Mouse (Mus musculus): ENCODE results near the gene Syt5.

Gene Syt5

GRCm38 (mm10) chr7:4501558-4502397 is 45.6 kb downstream of the Syt5 start, which contains the start of gene Ppp1r12c:
Gene Ppp1r12c (minus strand): TSS chr7:4501680.
- DNase-seq (ENCODE audit: low read depth, low spot score) = peak; percentile 73

- no peak for DNase-seq (ENCODE audit: low read depth, low spot score)
Observed at GRCm38 (mm10) chr7:4500892-4501471, 46.4 kb downstream of the Syt5 start.

GRCm38 (mm10) chr7:4499034-4499433 is 48.3 kb downstream of the Syt5 start:
- DNase-seq (ENCODE audit: low read depth, low spot score) = no peak

- DNase-seq (ENCODE audit: low read depth, low spot score) = no peak
Observed at GRCm38 (mm10) chr7:4498251-4498650, 49.1 kb downstream of the Syt5 start.

DNA sequence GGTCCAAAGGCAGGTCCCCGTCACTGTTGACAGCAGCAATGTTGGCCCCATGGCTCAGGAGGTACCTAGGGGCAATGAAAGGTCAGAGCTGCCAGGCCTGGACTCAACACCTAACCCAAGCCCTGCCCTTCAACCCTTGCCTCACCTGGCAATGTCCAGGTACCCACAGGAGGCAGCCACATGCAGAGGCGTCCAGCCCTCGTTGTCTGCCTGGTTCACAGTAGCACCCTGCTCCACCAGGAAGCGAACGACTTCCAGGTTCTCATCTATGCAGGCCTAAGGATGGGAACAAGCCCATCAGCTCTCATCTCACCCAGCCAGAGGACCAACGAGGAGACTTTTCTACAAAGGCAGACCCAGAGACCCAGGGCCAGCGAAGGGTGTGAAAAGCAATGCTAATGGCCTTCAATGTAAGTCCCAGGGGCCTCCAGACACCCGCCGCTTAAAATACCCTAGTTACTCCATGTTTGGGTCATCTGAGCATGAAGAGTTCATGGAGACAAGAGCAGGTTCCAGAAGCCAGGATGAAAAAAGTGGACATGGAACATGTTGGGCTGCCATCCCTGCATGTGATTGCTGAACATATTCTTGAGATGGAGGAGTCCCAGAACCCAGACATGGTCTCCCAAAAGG is 50.0 kb downstream of the Syt5 start:
- no peak for DNase-seq (ENCODE audit: low read depth, low spot score)

DNA sequence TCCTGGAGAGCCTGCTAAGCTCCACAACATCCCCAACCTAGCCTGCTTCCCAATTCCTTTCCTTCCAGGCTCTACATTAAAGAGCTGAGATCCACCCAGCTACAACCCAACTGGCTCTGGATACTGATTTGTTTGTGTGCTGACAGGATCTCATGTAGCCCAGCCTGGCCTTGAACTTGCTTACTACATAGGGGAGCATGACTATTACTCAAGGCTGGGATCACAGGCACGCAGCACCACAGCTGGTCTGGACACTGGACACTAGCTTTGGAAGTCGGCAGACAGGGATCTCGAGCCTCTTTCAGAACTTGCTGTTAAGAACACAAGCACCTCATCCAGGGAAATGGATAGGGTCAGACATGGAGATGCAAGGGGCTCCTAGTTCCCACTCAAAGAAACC is 50.9 kb downstream of the Syt5 start:
- no peak for DNase-seq (ENCODE audit: low read depth, low spot score)

GRCm38 (mm10) chr7:4493991-4494390 is 53.4 kb downstream of the Syt5 start:
- no peak for DNase-seq (ENCODE audit: low read depth, low spot score)

DNA sequence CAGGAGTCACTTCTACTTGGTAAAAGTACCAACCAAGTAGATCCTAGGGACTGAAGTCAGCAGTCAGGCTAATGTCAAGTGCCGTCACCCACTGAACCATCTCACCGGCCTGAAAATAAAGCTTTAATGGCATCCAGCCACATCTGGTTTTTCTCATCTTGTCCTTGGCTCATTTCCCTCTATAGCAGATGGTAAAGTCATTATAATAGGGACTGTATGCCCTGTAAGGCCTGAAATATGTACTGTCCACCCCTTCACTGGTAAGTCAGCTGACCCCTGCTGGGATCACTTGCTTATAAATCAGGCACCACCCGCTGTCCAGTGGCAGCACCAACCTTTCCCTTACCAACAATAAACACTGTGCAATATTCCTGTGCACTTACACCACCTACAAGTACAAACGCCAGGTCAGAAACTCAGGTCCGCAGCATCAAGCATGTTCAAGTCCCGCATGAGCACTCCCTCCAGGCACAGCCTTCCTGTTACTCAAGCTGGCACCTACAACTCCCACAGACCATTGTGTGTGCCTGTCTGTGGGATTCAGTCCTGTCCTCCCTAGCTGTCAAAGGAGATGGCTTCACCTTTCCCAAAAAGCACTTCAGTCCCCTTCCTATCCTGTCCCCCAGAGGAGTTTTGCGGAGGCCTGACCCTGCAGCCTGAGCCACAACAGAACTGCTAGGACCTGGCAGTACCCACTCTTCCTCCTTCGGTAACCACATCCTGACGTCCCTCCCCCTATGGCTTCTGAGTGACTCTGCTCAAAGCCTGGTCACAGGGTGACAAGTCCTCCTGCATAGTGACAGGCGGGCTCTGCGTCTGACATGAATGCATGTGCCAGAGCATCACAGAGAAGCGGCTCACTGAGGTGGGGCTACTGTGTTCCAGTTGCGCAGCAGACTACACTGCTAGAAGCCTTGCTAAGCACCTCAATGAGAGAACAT is 54.8 kb downstream of the Syt5 start:
- no peak for DNase-seq (ENCODE audit: low read depth, low spot score)

DNA sequence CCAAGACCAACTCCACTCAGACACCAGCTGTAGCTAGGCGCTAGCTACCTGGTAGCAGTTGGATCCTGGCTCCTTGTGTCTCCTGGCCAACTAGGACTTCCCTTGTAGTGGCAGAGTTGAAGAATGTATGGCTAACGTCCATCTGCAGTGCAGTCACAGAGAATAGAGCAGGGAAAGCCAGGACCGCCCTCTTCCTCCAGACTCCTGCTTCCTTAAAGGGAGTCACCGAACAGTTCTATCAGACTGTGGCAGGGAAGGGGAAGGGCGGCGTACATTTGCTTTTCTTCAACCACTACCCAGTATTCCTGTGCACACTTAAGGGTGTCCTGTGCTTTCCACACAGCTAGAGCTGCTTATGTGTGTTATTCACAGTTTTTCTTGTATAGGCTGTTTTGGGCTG is 56.0 kb downstream of the Syt5 start:
- no peak for DNase-seq (ENCODE audit: low read depth, low spot score)
